Comparison of ENCODE assay signal across 8 mouse cellular contexts in the genomic region with DNA sequence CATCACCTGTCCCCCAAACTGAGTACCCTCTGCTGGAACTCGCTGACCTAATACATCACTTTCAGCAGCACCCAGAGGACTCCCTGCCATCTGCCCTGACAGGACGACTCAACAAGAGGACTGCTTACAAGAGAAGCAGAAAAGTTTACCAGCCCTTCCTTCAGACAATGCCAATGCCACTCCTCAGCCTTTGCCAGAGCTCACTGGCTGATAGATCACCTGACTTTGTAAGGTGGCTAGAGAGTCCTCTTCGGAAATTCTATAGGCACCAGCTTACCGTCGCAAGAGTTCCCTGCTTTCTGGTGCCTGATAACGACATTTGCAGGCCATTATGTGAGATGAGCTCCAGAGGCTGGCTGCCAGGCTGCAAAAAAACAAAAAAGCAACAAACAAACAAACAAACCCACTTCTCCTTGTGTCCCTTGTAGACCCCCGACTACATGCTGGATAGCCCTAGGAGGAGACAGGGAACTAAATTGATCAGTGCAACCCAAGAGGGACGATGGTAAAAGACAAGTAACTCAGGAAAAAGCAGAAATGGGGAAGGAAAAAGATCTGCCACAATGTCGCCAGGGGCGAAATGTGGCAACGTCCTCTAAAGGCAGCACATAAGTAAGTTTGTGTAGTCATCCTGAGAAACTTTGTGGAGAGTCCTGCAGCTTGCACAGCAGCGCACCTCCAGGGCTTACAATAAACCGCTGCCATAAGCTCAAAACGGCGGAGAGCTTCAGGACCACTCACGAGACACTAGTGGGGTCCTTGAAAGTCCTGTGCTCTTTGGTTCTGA. TPM values are rescaled to one million over a fixed set of nuclear protein-coding genes. Genes with fewer than 3 reads are reported as not detected.
DNase-seq lines count a peak whose midpoint lies in the region; ATAC-seq and TF ChIP-seq lines count a peak whose summit lies in the region.

No protein-coding gene starts in this region.

- H3K79me2 ChIP-seq in liver, adult 2 months (ENCODE audit: control insufficient read depth, insufficient read depth, low read length) = peaks cover 10% of the 10 kb centered on the region; the same call in 1 of the 2 replicates

- H3K27ac ChIP-seq in liver, adult 2 months (replicated peaks; ENCODE audit: insufficient read depth, low read depth, low read length) = peak overlapping the region; percentile 61
- H3K27ac ChIP-seq in embryonic facial prominence, embryonic 11.5 days (replicated peaks; ENCODE audit: low read depth, low read length) = no peak overlapping the region
- H3K27ac ChIP-seq in limb, embryonic 10.5 days = peak overlapping the region; percentile 87
- H3K27ac ChIP-seq in neural tube, embryonic 15.5 days (replicated peaks) = peak overlapping the region; percentile 70

- peak overlapping the region; percentile 76 for H3K4me2 ChIP-seq in embryonic facial prominence, embryonic 11.5 days (ENCODE audit: low read depth, low read length)
- H3K4me2 ChIP-seq in neural tube, embryonic 15.5 days = peak overlapping the region; percentile 91

- H3K36me3 ChIP-seq in liver, adult 2 months (ENCODE audit: control insufficient read depth, insufficient read depth, low read length) = peaks cover 8% of the 10 kb centered on the region; the same call in 1 of the 2 replicates
- no peaks in the 10 kb centered on the region; the same call in none of the 2 replicates for H3K36me3 ChIP-seq in embryonic facial prominence, embryonic 11.5 days (replicated peaks; ENCODE audit: control insufficient read depth, insufficient read depth, low read depth, low read length)
- H3K36me3 ChIP-seq in limb, embryonic 10.5 days = peaks cover 48% of the 10 kb centered on the region
- peaks cover 24% of the 10 kb centered on the region for H3K36me3 ChIP-seq in neural tube, embryonic 15.5 days

- 18% methylated on average over 16 of the region's 16 CpGs for WGBS in liver, adult 2 months
- 33% methylated on average over 16 of the region's 16 CpGs for WGBS in embryonic facial prominence, embryonic 11.5 days
- 35% methylated on average over 16 of the region's 16 CpGs for WGBS in limb, embryonic 10.5 days
- 36% methylated on average over 16 of the region's 16 CpGs for WGBS in neural tube, embryonic 15.5 days

- no peak for TF ChIP-seq CTCF in liver, adult 2 months (IDR thresholded peaks at IDR 0.05; ENCODE audit: low read depth, low read length)

- DNase-seq in liver, adult 2 months (ENCODE audit: extremely low read depth, low read depth, low spot score) = no peak
- DNase-seq in liver = no peak
- no peak for DNase-seq in embryonic facial prominence, embryonic 11.5 days (ENCODE audit: low spot score)
- DNase-seq in limb, embryonic 10.5 days (ENCODE audit: low spot score) = no peak
- no peak for DNase-seq in Muller cell, postnatal 12 days (ENCODE audit: inconsistent ontology term)
- DNase-seq in frontal cortex, postnatal 14 days (ENCODE audit: low spot score in 2 of 2) = no peak
- DNase-seq in frontal cortex, postnatal 10 days (ENCODE audit: low spot score in 2 of 2) = no peak

- no peaks in the 10 kb centered on the region for H3K9me3 ChIP-seq in embryonic facial prominence, embryonic 11.5 days (replicated peaks; ENCODE audit: control insufficient read depth, low read length)
- H3K9me3 ChIP-seq in limb, embryonic 10.5 days (replicated peaks) = no peaks in the 10 kb centered on the region
- H3K9me3 ChIP-seq in neural tube, embryonic 15.5 days (replicated peaks) = no peaks in the 10 kb centered on the region

- no peak for ATAC-seq in embryonic facial prominence, embryonic 11.5 days (replicated peaks; ENCODE audit: insufficient number of reproducible peaks, low FRiP score, low TSS enrichment, low read depth)
- ATAC-seq in neural tube, embryonic 15.5 days (ENCODE audit: low FRiP score) = no peak

- no peak for TF ChIP-seq POLR2A in liver, adult 2 months (IDR thresholded peaks at IDR 0.05; ENCODE audit: extremely low read depth, insufficient read depth, low read length)

- H3K27me3 ChIP-seq in liver, adult 2 months (ENCODE audit: control insufficient read depth, insufficient read depth, low read length) = no peaks in the 10 kb centered on the region
- no peaks in the 10 kb centered on the region for H3K27me3 ChIP-seq in embryonic facial prominence, embryonic 11.5 days (ENCODE audit: control insufficient read depth, insufficient read depth, low read length)
- no peaks in the 10 kb centered on the region for H3K27me3 ChIP-seq in limb, embryonic 10.5 days (ENCODE audit: low read depth, poor library complexity, severe bottlenecking)
- no peaks in the 10 kb centered on the region for H3K27me3 ChIP-seq in neural tube, embryonic 15.5 days (replicated peaks)

- peaks cover 6% of the 10 kb centered on the region for H3K4me1 ChIP-seq in liver, adult 2 months (ENCODE audit: control insufficient read depth, insufficient read depth, low read length)
- no peaks in the 10 kb centered on the region; the same call in 1 of the 2 replicates for H3K4me1 ChIP-seq in embryonic facial prominence, embryonic 11.5 days (ENCODE audit: control insufficient read depth, insufficient read depth, low read length)
- peaks cover 16% of the 10 kb centered on the region for H3K4me1 ChIP-seq in limb, embryonic 10.5 days
- peaks cover 18% of the 10 kb centered on the region for H3K4me1 ChIP-seq in neural tube, embryonic 15.5 days

- peak overlapping the region; percentile 94 for H3K4me3 ChIP-seq in liver, adult 2 months (ENCODE audit: insufficient read depth, low read depth, low read length)
- H3K4me3 ChIP-seq in embryonic facial prominence, embryonic 11.5 days (ENCODE audit: low read depth, low read length) = peak overlapping the region; percentile 84
- peak overlapping the region; percentile 81 for H3K4me3 ChIP-seq in limb, embryonic 10.5 days
- H3K4me3 ChIP-seq in neural tube, embryonic 15.5 days (replicated peaks) = peak overlapping the region; percentile 74

- H3K9ac ChIP-seq in liver, adult 2 months (ENCODE audit: low read depth, low read length) = peak overlapping the region; percentile 61
- H3K9ac ChIP-seq in embryonic facial prominence, embryonic 11.5 days (replicated peaks; ENCODE audit: low read length) = peak overlapping the region; percentile 85
- H3K9ac ChIP-seq in neural tube, embryonic 15.5 days (replicated peaks) = peak overlapping the region; percentile 80

RNA-seq across cellular contexts. Expression of gene Mrpl55, which starts 0.9 kb away (rescaled TPM):
- total RNA-seq in liver, adult 2 months (2014; rRNA removed) = 25.1 and 28.1 TPM in 2 replicates
- polyA plus RNA-seq in liver, adult 2 months (2012; rRNA removed) = 26.2 and 37.7 TPM in 2 replicates
- 89.8 and 95.2 TPM in 2 replicates for polyA plus RNA-seq in embryonic facial prominence, embryonic 11.5 days (2014; fragmentation: Nextera tagmentation; extraction: Ambion mirVana)
- 123 and 131 TPM in 2 replicates for polyA plus RNA-seq in limb, embryonic 10.5 days (2016; fragmentation: Nextera tagmentation; extraction: Ambion mirVana)
- polyA plus RNA-seq in neural tube, embryonic 15.5 days (2015; fragmentation: Nextera tagmentation; extraction: Ambion mirVana) = 99.3 and 103 TPM in 2 replicates

RNA-seq across cellular contexts. Expression of gene 2310033P09Rik, which starts 6.7 kb away (rescaled TPM):
- 2.6 and 3.2 TPM in 2 replicates for total RNA-seq in liver, adult 2 months (2014; rRNA removed)
- polyA plus RNA-seq in liver, adult 2 months (2012; rRNA removed) = 8.5 and 9.2 TPM in 2 replicates
- polyA plus RNA-seq in embryonic facial prominence, embryonic 11.5 days (2014; fragmentation: Nextera tagmentation; extraction: Ambion mirVana) = 35.7 and 36.8 TPM in 2 replicates
- polyA plus RNA-seq in limb, embryonic 10.5 days (2016; fragmentation: Nextera tagmentation; extraction: Ambion mirVana) = 35.1 and 40.2 TPM in 2 replicates
- 27.3 and 28.6 TPM in 2 replicates for polyA plus RNA-seq in neural tube, embryonic 15.5 days (2015; fragmentation: Nextera tagmentation; extraction: Ambion mirVana)

RNA-seq across cellular contexts. Expression of gene Guk1, which starts 9.4 kb away (rescaled TPM):
- total RNA-seq in liver, adult 2 months (2014; rRNA removed) = 46.2 and 48.3 TPM in 2 replicates
- 48.7 and 69.7 TPM in 2 replicates for polyA plus RNA-seq in liver, adult 2 months (2012; rRNA removed)
- polyA plus RNA-seq in embryonic facial prominence, embryonic 11.5 days (2014; fragmentation: Nextera tagmentation; extraction: Ambion mirVana) = 121 and 139 TPM in 2 replicates
- 145 and 155 TPM in 2 replicates for polyA plus RNA-seq in limb, embryonic 10.5 days (2016; fragmentation: Nextera tagmentation; extraction: Ambion mirVana)
- polyA plus RNA-seq in neural tube, embryonic 15.5 days (2015; fragmentation: Nextera tagmentation; extraction: Ambion mirVana) = 225 and 262 TPM in 2 replicates

RNA-seq across cellular contexts. Expression of gene Gjc2, which starts 18.4 kb away (rescaled TPM):
- total RNA-seq in liver, adult 2 months (2014; rRNA removed) = 0.40 and 0.46 TPM in 2 replicates
- 0.66 and 0.76 TPM in 2 replicates for polyA plus RNA-seq in liver, adult 2 months (2012; rRNA removed)
- 0.15 TPM in 1 of 2 replicates, not detected in the other for polyA plus RNA-seq in embryonic facial prominence, embryonic 11.5 days (2014; fragmentation: Nextera tagmentation; extraction: Ambion mirVana)
- polyA plus RNA-seq in limb, embryonic 10.5 days (2016; fragmentation: Nextera tagmentation; extraction: Ambion mirVana) = 0.23 TPM in 1 of 2 replicates, not detected in the other
- 0.29 and 0.42 TPM in 2 replicates for polyA plus RNA-seq in neural tube, embryonic 15.5 days (2015; fragmentation: Nextera tagmentation; extraction: Ambion mirVana)

RNA-seq across cellular contexts. Expression of gene Arf1, which starts 26.7 kb away (rescaled TPM):
- 194 and 214 TPM in 2 replicates for total RNA-seq in liver, adult 2 months (2014; rRNA removed)
- polyA plus RNA-seq in liver, adult 2 months (2012; rRNA removed) = 319 and 336 TPM in 2 replicates
- 626 and 650 TPM in 2 replicates for polyA plus RNA-seq in embryonic facial prominence, embryonic 11.5 days (2014; fragmentation: Nextera tagmentation; extraction: Ambion mirVana)
- polyA plus RNA-seq in limb, embryonic 10.5 days (2016; fragmentation: Nextera tagmentation; extraction: Ambion mirVana) = 648 and 692 TPM in 2 replicates
- 645 and 662 TPM in 2 replicates for polyA plus RNA-seq in neural tube, embryonic 15.5 days (2015; fragmentation: Nextera tagmentation; extraction: Ambion mirVana)
